Mouse (Mus musculus) testis, adult 2 months (tissue): Measurements from ENCODE around the gene Mob3b. TPM values are rescaled to one million over a fixed set of nuclear protein-coding genes. Genes with fewer than 3 reads are reported as not detected.

Source experiments
- H3K27ac ChIP-seq: fragments of 200-500 bp; 2 replicates; pipeline ENCODE4 v1.5.1; 2012; ENCODE audit warnings: low read depth, low read length; ENCODE audit not compliant: control insufficient read depth, insufficient read depth
- H3K27me3 ChIP-seq: fragments of 200-500 bp; 2 replicates; pipeline ENCODE4 v1.6.1; 2012; ENCODE audit warnings: mild to moderate bottlenecking, low read length, moderate library complexity; ENCODE audit not compliant: control insufficient read depth, insufficient read depth
- H3K36me3 ChIP-seq: fragments of 200-500 bp; 2 replicates; pipeline ENCODE4 v1.6.1; 2012; ENCODE audit warnings: mild to moderate bottlenecking, low read length; ENCODE audit not compliant: control insufficient read depth, insufficient read depth
- H3K4me1 ChIP-seq: fragments of 200-500 bp; 2 replicates; pipeline ENCODE4 v1.6.1; 2012; ENCODE audit warnings: low read length; ENCODE audit not compliant: control insufficient read depth, insufficient read depth
- H3K4me3 ChIP-seq: fragments of 200-500 bp; 2 replicates; pipeline ENCODE4 v1.5.1; 2012; ENCODE audit warnings: low read depth, mild to moderate bottlenecking, low read length, moderate library complexity, mixed read lengths; ENCODE audit not compliant: control insufficient read depth
- CTCF ChIP-seq: fragments of 200-500 bp; IDR thresholded peaks from 2 replicates; pipeline ENCODE4 v1.5.1; 2012; ENCODE audit warnings: low read depth, mild to moderate bottlenecking, inconsistent platforms, low read length, moderate library complexity; ENCODE audit not compliant: control insufficient read depth, insufficient read depth, insufficient replicate concordance
- POLR2A ChIP-seq: fragments of 200-500 bp; IDR thresholded peaks from 2 replicates; pipeline ENCODE4 v1.6.1; 2012; ENCODE audit warnings: low read depth, mild to moderate bottlenecking, inconsistent platforms, low read length, moderate library complexity; ENCODE audit not compliant: control insufficient read depth
- polyA plus RNA-seq: library from polyadenylated mRNA; depleted of rRNA; stranded (reverse); fragments of >200 nt; gene quantifications from 2 replicates; pipeline ENCODE4 v1.2.3, GENCODE M21; 2012

Mob3b gene
- polyA plus RNA-seq, 1 experiment: 1.4 TPM

- Histone ChIP-seq H3K27me3 (no peaks in the 10 kb centered on the region), H3K36me3 (no peaks in the 10 kb centered on the region), H3K27ac (no peak overlapping the region), H3K4me1 (no peaks in the 10 kb centered on the region; the same call in 1 of the 2 replicates), H3K4me3 (no peak overlapping the region)
- TF ChIP-seq POLR2A: no peak
- TF ChIP-seq CTCF: no peak
Observed at GRCm38 (mm10) chr4:34986647-34987046, 170.6 kb downstream of the Mob3b start.

- Histone ChIP-seq H3K27ac (no peak overlapping the region), H3K27me3 (no peaks in the 10 kb centered on the region), H3K4me3 (no peak overlapping the region), H3K4me1 (no peaks in the 10 kb centered on the region), H3K36me3 (no peaks in the 10 kb centered on the region)
- no peak for TF ChIP-seq CTCF
- no peak for TF ChIP-seq POLR2A
Observed at GRCm38 (mm10) chr4:34984377-34984776, 172.9 kb downstream of the Mob3b start.

- Histone ChIP-seq H3K27me3 (no peaks in the 10 kb centered on the region), H3K4me1 (no peaks in the 10 kb centered on the region), H3K36me3 (no peaks in the 10 kb centered on the region), H3K4me3 (no peak overlapping the region), H3K27ac (no peak overlapping the region)
- TF ChIP-seq POLR2A: no peak
- TF ChIP-seq CTCF: no peak
Observed at GRCm38 (mm10) chr4:34983511-34983910, 173.8 kb downstream of the Mob3b start.

GRCm38 (mm10) chr4:34981301-34982172, 175.7 kb downstream of the Mob3b start:
- Histone ChIP-seq H3K4me1 (no peaks in the 10 kb centered on the region), H3K27ac (no peak overlapping the region), H3K36me3 (no peaks in the 10 kb centered on the region), H3K4me3 (no peak overlapping the region), H3K27me3 (no peaks in the 10 kb centered on the region)
- no peak for TF ChIP-seq POLR2A
- TF ChIP-seq CTCF: no peak

GRCm38 (mm10) chr4:34980461-34981039, 176.7 kb downstream of the Mob3b start:
- H3K4me1 ChIP-seq: no peaks in the 10 kb centered on the region
- no peaks in the 10 kb centered on the region for H3K36me3 ChIP-seq
- no peak overlapping the region for H3K27ac ChIP-seq
- TF ChIP-seq POLR2A (no peak), CTCF (no peak)
- H3K27me3 ChIP-seq: no peaks in the 10 kb centered on the region
- H3K4me3 ChIP-seq: no peak overlapping the region

- Histone ChIP-seq H3K27me3 (no peaks in the 10 kb centered on the region), H3K4me1 (no peaks in the 10 kb centered on the region), H3K4me3 (no peak overlapping the region), H3K36me3 (no peaks in the 10 kb centered on the region), H3K27ac (no peak overlapping the region; the same call in 1 of the 2 replicates)
- TF ChIP-seq POLR2A (no peak), CTCF (no peak)
Observed at GRCm38 (mm10) chr4:34976916-34977702, 180.2 kb downstream of the Mob3b start.

- peak overlapping the region; percentile 33; the same call in 1 of the 2 replicates for H3K27ac ChIP-seq
Observed at GRCm38 (mm10) chr4:34976331-34976778, 180.9 kb downstream of the Mob3b start.

More at GRCm38 (mm10) chr4:34976331-34976778, 180.9 kb downstream of the Mob3b start:
- Histone ChIP-seq H3K27me3 (no peaks in the 10 kb centered on the region), H3K4me1 (no peaks in the 10 kb centered on the region), H3K36me3 (no peaks in the 10 kb centered on the region), H3K4me3 (no peak overlapping the region)
- TF ChIP-seq POLR2A (no peak), CTCF (no peak)
